Mouse (Mus musculus) erythroblast, embryonic 14.5 days (primary cell): Measurements from ENCODE around the gene Rab3b.

Source experiments
- GATA1 ChIP-seq: IDR thresholded peaks from 2 replicates; pipeline ENCODE4 v1.6.1; 2012; ENCODE audit warnings: low read length, inconsistent platforms, mixed read lengths
- TAL1 ChIP-seq: IDR thresholded peaks from 3 replicates; pipeline ENCODE4 v1.6.1; 2012; ENCODE audit warnings: low read length, inconsistent platforms, mixed read lengths

- TF ChIP-seq GATA1 (no peak), TAL1 (no peak)
Measured at GRCm38 (mm10) chr4:108883815-108884214, 5.0 kb downstream of the Rab3b start.
